Mouse (Mus musculus): Measurements from ENCODE around the gene Rsph9.

DNA sequence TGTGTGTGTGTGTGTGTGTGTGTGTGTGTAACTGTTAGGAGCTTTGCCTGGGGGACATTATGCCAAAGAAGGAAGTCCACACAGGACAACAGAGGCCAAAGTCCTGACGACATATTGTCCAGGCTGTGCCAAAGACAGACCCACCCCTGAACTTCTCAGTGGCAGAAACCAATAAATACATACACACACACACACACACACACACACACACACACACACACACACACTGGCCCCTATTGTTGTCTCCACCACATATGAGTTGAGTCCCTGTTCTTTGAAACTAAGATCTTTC lies 67.8 kb downstream of the Rsph9 start:
- TF ChIP-seq POLR2A (IDR thresholded peaks at IDR 0.05; ENCODE audit: low read depth, low read length) (no peak), CTCF (conservative IDR thresholded peaks at IDR 0.05; ENCODE audit: insufficient read depth, insufficient read length, low read depth, low read length) (no peak)

Data from kidney, adult 2 months (tissue).